Mouse (Mus musculus): ENCODE data around the gene Khsrp. TPM values are rescaled to one million over a fixed set of nuclear protein-coding genes. Genes with fewer than 3 reads are reported as not detected.

The Khsrp gene
- total RNA-seq, 2 experiments from 2014 or later: 81.4 to 83.4 TPM

DNA sequence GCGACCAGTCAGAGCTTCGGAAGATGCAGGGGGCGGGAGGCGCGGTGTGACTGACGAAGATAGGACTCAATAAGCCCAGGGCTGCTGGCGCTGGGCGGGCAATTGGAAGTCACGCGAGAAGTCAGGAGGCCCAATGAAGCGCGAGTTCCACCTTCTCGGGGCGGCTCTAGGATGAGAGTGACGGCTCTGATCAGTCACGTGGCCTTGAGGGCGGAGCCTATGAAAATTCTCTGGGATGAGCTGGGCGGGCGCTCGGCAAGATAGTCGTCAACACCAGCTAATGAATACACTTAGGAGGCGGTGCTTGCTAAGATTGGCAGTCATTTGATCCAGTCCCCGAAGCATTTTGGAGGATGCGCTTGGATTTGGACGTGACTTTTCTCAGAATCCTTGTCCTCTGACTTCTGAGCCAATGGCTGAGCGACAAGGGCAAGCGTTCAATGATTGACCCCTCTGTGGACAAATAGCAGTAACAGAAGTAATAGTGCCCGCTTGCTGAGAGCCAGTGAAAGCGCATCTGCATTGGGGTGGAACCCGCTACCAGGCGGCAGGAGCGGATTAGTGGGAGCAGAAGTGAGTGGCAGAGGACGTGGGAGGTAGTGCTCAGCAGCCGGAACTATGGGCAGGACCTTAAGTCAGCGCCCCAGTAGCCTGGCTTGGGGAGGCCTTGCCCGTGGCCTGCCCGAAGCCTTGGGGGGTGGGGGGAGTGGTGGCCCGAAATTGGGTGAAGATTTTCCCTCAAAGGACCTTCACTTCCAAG lies 519 bp upstream of the Khsrp start:
- DNase-seq: peak; percentile 100
- intact Hi-C loops (cut with DNase I): loop anchor here (2.0 kb wide), 2 partner anchors 19 to 29 kb away; no protein-coding TSS in a partner anchor

DNA sequence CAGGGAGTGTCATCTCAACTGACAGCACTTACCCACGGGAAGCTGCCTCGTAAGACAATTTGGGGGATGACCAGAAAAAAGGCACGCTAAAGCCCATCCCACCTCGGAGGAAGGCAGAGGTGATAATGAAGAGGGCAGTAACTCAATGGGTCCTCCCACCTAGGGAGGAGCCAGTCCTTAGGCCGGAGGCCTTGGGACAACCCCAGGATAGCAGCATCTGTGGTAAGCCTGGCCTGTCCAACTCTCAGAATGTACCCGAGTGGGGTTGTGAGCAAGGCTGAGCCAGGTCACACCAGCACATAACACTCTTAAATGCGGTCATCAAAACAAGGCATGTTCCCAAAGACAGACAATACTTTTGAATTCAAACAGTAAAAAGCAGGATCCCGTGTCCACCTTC lies 1.6 kb downstream of the Khsrp start:
- peak in 1 of 2 experiments; percentile 27 for DNase-seq
- intact Hi-C loops (cut with DNase I): loop anchor here (2.0 kb wide), 1 partner anchor 17 kb away; no protein-coding TSS in a partner anchor

DNA sequence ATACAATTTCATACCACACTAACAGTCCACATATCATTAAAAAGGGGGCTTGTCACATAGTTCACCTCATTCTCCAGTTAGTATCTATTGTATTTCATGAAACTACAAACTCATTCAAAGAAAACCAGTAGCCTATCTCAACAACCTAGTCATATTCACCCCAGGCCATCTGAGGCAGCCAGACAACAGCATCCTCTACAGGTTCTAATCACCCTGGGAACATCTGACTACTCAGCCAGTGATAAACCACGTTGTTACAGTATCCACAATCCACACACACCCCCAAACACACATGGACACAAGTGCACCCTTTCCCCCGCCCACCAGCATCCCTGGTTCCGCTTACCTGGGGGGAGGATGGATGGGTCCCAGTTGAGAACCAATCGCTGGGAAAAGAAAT lies 3.9 kb downstream of the Khsrp start:
- intact Hi-C loops (cut with DNase I): no loop called here
- DNase-seq: no peak

DNA sequence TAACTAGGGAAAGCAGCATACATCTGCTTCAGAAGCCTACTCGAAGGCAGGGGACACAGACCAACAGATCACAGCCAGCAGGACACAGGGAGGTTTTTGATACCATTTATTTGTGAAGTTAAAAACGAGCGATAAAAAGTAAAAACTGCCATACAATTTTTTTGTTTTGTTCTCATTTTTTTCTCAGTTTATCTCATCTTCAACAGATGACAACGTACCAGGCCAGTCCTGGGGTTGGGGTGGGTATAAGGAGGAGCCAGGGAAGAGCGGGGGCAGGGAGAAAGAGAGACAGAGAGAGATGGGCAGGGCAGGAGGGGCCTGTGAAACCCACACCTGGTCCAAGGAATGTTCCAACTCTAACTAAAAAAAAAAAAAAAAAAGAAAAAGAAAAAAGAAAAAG lies 10.4 kb downstream of the Khsrp start:
- intact Hi-C loops (cut with DNase I): no loop called here
- no peak for DNase-seq

DNA sequence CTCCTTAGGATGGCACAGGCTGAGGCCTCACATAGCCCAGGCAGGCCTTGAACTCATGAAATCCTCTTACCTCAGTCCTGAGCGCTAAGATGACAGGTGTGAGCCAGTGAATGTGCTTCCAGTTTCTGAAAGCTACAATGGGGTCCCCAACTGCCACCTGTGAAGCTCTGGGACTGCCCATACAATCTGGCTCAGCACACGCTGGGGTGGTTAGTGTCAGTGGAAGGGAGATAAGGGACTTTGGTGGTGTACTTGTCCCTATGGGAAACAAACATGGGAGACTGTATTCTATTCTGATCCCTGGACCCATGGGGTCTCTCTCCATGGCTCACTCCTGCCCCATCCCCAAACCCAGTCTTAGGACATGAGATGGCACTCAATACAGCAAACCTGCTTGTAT lies 11.6 kb downstream of the Khsrp start:
- no peak for DNase-seq
- intact Hi-C loops (cut with DNase I): no loop called here

DNA sequence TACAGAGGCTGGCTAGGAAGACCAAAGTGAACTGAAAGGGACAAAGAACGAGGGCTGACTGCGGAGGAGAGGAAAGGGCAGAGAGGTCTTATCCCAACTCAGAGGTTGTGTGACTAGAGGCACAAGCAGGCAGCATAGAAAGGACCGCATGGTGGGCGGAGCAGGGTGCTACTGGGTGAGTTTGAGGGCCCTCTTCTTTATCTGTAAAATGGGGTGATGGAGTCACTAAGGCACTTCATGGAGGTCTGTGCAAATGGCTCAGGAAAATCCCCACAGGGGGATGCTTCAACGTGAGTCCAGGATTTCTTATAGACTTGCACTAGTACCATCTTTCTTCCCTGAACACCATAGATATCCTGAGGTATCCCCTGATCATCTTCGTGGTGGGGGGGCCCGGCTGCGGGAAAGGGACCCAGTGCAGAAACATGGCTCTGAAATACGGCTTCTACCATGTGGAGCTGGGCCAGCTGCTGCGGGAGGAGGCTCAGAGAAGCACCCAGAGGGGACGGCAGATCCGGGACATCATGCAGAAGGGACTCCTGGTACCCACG lies 19.0 kb downstream of the Khsrp start:
- no peak for DNase-seq
- intact Hi-C loops (cut with DNase I): loop anchor here (2.0 kb wide), 1 partner anchor 18 kb away; the partner anchor contains the start of gene Khsrp

DNA sequence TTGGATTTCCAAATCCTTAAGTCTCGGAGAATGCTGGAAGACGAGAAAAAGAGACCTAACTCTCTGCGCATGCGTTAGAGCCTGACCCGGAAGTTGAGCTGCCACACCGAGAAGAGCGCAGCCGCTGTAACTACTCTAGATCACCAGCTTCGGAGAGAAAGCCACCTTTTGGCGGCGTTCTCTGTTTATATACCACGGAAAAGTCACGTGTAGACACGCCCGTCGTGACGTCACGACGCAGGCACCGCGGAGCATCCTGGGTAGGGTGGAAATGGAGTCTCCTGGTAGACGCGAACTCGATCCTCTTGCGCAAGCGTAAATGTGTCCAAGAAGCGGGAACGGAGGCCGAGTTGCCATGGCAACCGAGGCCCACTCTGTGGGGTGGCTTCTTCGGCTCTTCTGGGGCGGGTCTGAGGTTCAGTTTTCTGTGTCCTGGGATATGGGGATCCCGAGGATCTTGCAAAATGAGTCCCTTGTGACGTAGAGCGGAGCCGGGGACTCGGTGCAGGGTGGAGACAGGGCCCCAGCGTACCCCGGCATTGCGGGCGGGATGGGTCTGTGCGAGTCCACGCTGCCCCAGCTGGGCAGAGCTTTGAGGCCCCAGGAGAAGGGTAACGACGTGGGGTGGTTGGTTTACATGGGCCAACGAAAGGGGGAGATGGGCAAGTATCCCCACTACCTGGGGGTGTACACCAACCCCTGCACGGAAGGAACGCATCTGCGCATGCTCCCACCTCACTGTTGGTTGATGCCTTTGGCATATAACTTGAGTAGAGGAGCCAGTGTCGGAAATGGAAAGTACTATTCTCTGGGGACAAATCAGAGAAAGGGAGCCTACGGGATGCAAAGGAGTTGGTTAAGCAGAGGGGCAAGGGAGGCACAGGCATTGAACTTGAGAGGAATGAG lies 19.8 kb downstream of the Khsrp start, which contains the start of the genes Gtf2f1 and Gm17949:
TSS of gene Gtf2f1 (minus strand) at position 53 of the 906 bp plus-strand sequence.
TSS of gene Gm17949 (plus strand) at position 234 of the 906 bp plus-strand sequence.
- DNase-seq: peak; percentile 94 to 96
- intact Hi-C loops (cut with DNase I): loop anchor here (2.0 kb wide), 1 partner anchor 19 kb away; the partner anchor contains the start of gene Khsrp

DNA sequence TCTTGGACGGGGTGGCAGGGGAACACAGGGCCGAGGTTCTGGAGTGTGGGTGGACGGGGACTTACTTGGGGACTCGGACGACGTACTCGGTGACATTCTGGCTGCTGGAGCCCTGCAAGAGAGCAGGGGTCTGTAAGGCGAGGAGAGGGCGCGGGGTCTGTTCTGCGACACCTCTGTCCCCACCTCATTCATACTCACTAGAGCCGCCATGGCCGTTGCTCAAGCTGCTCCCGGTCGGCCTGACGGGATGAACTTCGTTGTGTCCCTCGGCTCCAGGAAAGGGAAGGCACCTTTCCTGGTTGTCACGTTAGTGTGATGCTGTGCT lies 20.4 kb downstream of the Khsrp start:
- intact Hi-C loops (cut with DNase I): no loop called here
- no peak for DNase-seq

DNA sequence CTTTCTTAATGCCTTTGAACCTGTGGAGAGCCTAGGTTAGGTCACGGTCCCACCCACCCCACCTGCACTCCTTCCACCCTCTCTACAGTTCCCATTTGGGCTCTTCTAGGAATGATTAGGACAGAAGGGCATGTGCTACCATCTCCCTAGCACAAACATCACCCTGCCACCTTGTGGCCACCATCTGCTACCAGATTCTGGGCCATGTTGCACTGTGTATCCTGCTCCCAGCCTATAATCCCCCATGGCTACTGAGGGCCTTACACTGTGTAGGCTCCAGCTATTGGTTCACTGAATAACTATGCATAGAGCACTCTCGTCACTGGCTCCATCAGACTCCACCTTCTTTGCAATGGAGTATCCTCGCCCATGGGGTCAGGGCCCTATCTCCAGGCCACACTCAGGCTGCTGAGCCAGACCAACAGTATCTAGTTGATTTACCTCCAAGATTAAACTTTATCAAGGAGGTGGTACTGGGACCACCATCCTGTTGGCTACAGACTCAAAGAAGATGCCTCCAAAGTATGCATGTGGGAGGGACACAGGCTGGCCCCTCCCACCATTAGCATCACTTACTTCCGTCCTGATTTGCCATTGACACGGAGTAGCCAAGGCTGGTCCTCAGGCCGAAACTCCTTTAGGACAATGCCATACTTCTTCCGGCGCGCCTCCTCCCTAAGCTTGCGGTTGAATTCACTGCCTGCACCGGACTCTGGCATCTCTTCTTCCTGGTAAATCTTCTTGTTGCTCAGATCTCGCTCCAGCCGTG lies 24.0 kb downstream of the Khsrp start:
- intact Hi-C loops (cut with DNase I): no loop called here
- DNase-seq: peak in 1 of 2 experiments; percentile 32

DNA sequence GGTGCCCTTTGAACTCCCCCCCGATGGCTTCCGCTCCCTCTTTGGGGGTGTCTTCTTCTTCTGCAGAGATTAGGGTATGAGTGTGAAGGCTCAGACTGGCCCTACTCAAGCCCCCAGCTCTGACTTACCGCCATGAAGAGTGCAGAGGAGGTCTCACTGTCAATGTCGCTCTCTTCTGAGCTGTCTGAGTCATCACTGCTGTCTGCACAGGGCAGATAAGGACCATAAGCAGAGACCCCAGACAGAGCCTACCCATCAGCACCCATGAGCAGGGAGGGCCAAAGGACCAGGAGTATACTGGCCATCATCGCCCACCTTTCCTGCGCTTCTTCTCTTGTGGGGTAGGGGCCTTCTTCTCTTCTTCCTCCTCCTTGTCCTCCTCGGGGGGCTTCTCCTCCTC lies 27.3 kb downstream of the Khsrp start:
- no peak for DNase-seq
- intact Hi-C loops (cut with DNase I): loop anchor here (1.0 kb wide), 1 partner anchor 114 kb away; no protein-coding TSS in a partner anchor

DNA sequence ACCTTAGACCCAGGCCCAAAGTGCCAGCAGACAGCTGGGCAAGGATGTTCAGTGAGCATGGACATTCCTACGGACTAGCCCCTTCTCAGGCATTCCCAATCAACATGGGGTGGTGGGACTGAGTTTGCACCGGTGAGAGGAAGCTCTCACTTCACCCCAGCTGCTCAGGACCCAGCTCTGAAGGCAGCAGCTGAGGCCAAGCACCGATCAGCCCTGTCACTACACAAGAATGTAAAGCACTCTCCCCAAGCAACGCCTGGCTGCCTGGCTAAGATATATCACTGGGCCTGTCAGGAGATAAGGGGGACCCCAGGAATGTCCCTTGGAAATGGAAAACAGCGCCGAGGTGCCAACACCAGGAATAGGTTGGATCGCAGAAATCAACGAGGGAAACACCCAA lies 30.1 kb downstream of the Khsrp start:
- peak; percentile 32 to 37 for DNase-seq
- intact Hi-C loops (cut with DNase I): no loop called here

DNA sequence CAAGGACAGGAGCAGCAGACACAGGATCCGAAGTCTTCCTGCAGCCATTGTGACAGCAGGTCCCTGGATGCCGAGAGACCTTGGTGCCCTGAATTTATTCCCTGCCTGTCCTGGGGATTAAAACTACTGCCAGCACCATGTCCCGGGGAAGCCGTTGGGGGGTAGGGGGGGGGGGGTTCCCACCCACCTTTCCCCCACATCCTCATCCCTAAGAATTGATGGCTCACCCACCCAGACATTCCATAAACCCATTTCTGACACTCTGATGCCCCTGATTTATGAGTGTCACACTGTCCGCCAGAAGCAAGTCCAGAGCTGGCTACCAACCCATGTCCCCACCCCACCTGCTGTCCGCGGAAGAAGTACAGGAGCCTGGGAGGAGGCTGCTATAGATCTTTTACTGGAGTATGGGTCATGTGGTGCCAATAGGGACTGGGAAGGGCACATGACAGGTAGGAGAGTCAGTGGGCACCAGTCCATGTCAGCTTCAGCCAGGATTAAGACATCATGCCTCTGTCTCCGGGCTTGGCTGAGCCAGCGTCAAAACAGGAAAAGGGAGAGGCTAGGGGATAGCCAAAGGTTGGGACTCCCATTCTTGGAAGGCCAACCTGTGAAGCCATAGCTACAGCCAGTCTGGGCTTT lies 31.2 kb downstream of the Khsrp start, which contains the start of gene Pspn:
TSS of gene Pspn (minus strand) at position 51 of the 642 bp plus-strand sequence.
- peak in 1 of 2 experiments; percentile 22 for DNase-seq
- intact Hi-C loops (cut with DNase I): loop anchor here (5.0 to 10.0 kb wide), 2 partner anchors 245 to 332 kb away; partner anchors contain the start of genes Gpr108 and Trip10

DNA sequence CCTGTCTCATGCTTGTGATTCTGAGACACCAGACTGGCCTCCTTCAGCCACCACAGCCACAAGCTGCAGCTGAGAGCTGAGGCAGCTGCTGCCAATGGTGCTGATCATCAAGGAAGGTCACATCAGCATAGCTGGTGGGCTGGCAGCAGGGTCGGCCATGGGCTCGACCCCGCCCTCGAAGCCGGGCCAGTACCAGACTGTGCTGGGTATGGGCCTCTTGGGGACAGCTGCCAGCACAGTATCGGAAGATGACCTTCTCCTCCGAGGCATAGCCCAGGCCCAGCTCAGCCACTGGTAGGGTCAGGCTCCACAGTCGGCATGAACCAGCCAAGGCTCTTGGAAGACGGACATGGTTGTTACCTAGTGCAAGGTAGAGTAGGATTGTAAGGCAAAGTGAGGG lies 31.9 kb downstream of the Khsrp start:
- DNase-seq: no peak
- intact Hi-C loops (cut with DNase I): loop anchor here (5.0 to 10.0 kb wide), 2 partner anchors 245 to 333 kb away; partner anchors contain the start of genes Gpr108 and Trip10

DNA sequence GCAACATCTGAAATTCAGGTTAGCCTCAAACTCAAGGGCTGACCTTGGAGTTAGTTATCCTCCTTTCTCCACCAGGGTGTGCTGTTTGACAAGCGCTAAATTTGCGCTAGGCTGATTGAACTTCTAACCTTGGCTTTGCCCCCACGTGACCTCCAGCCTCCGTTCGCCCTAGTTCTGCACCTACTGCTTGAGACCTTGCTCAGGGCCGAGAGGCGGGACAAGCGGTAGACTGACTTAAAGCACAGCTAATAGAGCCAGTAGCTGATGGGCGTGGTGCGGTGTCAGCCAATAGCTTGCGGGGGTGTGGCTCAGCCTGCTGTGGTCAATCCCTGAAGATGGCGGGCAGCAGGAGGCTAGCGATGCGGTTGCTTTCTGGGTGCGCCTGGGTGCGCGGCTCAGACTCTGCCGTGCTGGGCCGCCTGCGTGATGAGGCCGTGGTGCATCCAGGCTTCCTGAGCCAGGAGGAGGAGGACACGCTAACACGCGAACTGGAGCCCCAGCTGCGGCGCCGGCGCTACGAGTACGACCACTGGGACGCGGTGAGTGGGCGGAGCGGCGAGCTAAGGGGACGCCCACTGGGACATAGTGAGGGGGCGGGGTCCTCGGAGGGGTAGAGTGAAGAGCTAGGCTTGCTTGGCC lies 34.2 kb downstream of the Khsrp start, which contains the start of gene Alkbh7:
TSS of gene Alkbh7 (plus strand) at position 311 of the 639 bp plus-strand sequence.
- intact Hi-C loops (cut with DNase I): loop anchor here (1.0 to 10.0 kb wide), 4 partner anchors 100 to 335 kb away; partner anchors contain the start of genes Gpr108 and Trip10

DNA sequence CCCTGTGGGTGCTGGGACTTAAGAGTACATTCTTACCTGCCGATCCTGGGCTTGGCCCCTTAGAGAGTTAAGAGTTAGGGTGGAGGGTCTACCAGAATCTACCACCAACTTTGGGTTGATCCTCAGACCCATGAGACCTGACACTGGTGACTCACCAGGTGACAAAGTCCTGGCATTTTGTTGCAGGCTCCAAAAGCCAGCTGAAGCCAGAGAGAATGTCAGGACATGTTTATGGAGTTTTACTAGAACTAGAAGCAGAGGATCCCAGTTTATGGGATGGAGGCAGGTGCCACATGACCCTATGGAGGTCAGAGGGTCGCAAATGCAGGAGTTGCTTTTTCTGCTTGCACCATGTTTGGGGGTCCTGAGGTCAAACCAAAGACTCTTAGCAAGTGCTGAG lies 34.8 kb downstream of the Khsrp start:
- intact Hi-C loops (cut with DNase I): loop anchor here (2.0 to 10.0 kb wide), 3 partner anchors 100 to 336 kb away; partner anchors contain the start of genes Gpr108 and Trip10
- DNase-seq: no peak

More for the DNA sequence above, 34.2 kb downstream of the Khsrp start, which contains the start of gene Alkbh7:
- peak; percentile 97 to 98 for DNase-seq

DNA sequence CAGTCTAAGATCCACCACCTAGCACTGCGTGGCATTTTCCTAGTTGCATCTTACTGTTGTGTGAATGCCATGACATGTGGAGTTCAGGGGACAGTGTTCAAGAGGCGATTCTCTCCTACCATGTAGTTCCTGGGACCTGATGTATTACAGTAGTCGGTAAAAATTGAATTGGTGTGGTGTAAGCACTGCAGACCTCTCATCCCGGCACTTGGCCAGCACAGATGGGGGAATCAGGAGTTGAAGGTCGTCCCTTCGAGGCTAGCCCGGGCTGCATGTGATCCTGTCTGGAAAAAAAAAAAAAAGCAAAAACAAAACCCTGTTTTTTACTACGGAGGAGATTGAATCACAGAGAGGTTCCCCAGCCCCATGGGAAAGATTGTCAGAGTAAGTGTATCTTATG lies 36.3 kb downstream of the Khsrp start:
- intact Hi-C loops (cut with DNase I): loop anchor here (5.0 to 10.0 kb wide), 2 partner anchors 250 to 337 kb away; partner anchors contain the start of genes Gpr108 and Trip10
- DNase-seq: no peak

DNA sequence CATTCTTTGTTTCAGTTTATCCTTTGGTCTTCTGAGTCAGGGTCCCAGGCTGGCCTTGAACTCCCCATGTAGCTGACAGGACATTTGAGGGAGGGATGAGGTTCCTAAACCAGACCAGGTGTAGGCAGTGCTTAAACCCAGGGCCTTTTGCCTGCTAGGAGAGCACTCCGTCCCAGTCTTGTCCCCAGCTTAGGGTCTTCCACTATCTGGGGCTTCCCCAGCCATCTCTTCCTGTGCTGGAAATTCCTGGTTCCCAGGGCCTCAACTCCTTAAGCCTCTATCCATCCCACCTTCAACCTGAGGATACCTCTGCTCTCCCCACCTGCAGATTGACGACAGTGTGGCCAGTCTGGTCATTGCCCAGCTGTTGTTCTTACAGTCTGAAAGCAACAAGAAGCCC lies 40.4 kb downstream of the Khsrp start:
- no peak for DNase-seq
- intact Hi-C loops (cut with DNase I): loop anchor here (2.0 to 10.0 kb wide), 2 partner anchors 254 to 286 kb away; partner anchors contain the start of genes Gpr108 and Trip10

DNA sequence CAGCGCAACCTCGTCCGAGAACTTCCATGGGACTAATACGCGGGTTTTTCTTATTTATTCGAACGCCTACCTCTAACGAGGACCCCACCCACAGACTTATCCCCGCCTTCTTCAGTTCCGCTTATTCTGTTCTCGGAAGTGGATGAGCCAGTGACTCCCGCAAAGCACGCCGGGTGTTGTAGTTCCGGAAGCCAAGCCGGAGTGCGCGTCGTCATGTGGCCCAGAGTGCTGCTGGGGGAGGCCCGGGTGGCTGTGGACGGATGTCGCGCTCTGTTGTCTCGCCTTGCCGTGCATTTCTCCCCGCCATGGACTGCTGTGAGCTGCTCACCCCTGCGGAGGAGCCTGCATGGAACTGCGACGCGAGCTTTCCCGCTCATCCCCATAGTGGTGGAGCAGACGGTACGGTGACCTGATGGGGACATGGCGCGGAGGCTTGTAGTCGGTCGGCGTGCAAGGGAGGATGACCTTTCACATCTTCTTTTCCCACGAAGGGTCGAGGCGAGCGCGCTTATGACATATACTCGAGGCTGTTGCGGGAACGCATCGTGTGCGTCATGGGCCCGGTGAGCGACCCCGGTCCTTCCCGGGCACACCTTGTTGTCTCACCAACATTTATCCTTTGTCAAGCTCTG lies 41.1 kb downstream of the Khsrp start, which contains the start of gene Clpp:
TSS of gene Clpp (plus strand) at position 191 of the 632 bp plus-strand sequence.
- intact Hi-C loops (cut with DNase I): loop anchor here (2.0 to 10.0 kb wide), 2 partner anchors 255 to 287 kb away; partner anchors contain the start of genes Gpr108 and Trip10
- peak; percentile 97 to 98 for DNase-seq

Measured in heart, postnatal 10 days (tissue).